Mouse (Mus musculus) erythroblast, embryonic 14.5 days (primary cell): Measurements from ENCODE around the gene Ubqln1.

Experiments
- GATA1 ChIP-seq: IDR thresholded peaks from 2 replicates; pipeline ENCODE4 v1.6.1; 2012; ENCODE audit warnings: low read length, inconsistent platforms, mixed read lengths
- TAL1 ChIP-seq: IDR thresholded peaks from 3 replicates; pipeline ENCODE4 v1.6.1; 2012; ENCODE audit warnings: low read length, inconsistent platforms, mixed read lengths

- TF ChIP-seq TAL1: no peak
- no peak for TF ChIP-seq GATA1
Measured at GRCm38 (mm10) chr13:58215253-58215591, 231 bp downstream of the Ubqln1 start.
